Comparison of ENCODE assay signal across 9 mouse cellular contexts in the genomic region with DNA sequence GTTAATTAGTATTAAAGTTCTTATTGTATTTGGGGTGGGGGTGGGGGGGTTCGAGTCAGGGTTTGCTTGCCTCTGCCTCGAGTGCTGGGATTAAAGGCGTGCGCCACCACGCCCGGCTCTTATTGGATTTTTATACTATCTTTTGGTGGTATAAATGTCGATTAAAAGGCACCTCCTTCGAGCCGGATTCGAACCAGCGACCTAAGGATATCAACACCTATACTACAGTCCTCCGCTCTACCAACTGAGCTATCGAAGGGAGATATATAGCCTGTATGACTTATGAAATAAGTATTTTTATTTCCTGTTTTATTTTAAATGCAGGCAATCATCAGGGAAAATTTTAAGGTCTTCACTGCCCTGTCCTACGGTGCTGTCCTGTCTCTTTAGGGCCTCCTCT. TPM values are rescaled to one million over a fixed set of nuclear protein-coding genes. Genes with fewer than 3 reads are reported as not detected.
A peak's percentile ranks its signal among the peaks of the same experiment; 100 is the strongest.
DNase-seq lines count a peak whose midpoint lies in the region; ATAC-seq lines count a peak whose summit lies in the region.
"Had no signal": no experiment of that assay in that cellular context is flagged by ENCODE, and none has a peak within 500 bp of the region (broad histone marks: within the 10 kb centered on the region; RNA-seq: fewer than 3 reads in every experiment).

No protein-coding gene starts in this region.

- H3K4me1 ChIP-seq in embryonic facial prominence, embryonic 10.5 days: peaks cover 18% of the 10 kb centered on the region
- H3K4me1 ChIP-seq in neural tube, embryonic 11.5 days (ENCODE audit: control insufficient read depth, insufficient read depth, low read length): peaks cover 6% of the 10 kb centered on the region; the same call in 1 of the 2 replicates

- no peak overlapping the region for H3K9ac ChIP-seq in neural tube, embryonic 11.5 days (ENCODE audit: low read length)

- intact Hi-C loops in heart, postnatal 14 days (cut with DNase I): no loop called here

- H3K4me3 ChIP-seq in embryonic facial prominence, embryonic 10.5 days: peak overlapping the region; percentile 95; the same call in 1 of the 2 replicates
- no peak overlapping the region for H3K4me3 ChIP-seq in neural tube, embryonic 11.5 days (ENCODE audit: low read depth, low read length)

- no peak overlapping the region for H3K4me2 ChIP-seq in neural tube, embryonic 11.5 days (ENCODE audit: low read depth)

- peak; percentile 29 to 35 for DNase-seq in cerebellum, postnatal 36 days
- DNase-seq in cerebellum, adult 8-10 months: no peak
- DNase-seq in right cerebral cortex, adult 2 months (ENCODE audit: low spot score in 2 of 2): peak; percentile 69 to 72
- no peak for DNase-seq in right cerebral cortex, adult 18-20 months
- peak; percentile 62 for DNase-seq in embryonic facial prominence, embryonic 10.5 days (ENCODE audit: low spot score)
- peak; percentile 55 for DNase-seq in neural tube, embryonic 11.5 days (ENCODE audit: low spot score)
- no peak for DNase-seq in gastrocnemius, adult 18-20 months (ENCODE audit: low spot score)
- DNase-seq in heart, postnatal 14 days: no peak
- DNase-seq: lung, adult 18-20 months had no signal

- no peak overlapping the region for H3K27ac ChIP-seq in embryonic facial prominence, embryonic 10.5 days (replicated peaks)
- no peak overlapping the region for H3K27ac ChIP-seq in neural tube, embryonic 11.5 days (ENCODE audit: low read depth, low read length)

- ATAC-seq in neural tube, embryonic 11.5 days (ENCODE audit: insufficient read depth, low FRiP score, low TSS enrichment): no peak

- H3K9me3 ChIP-seq in embryonic facial prominence, embryonic 10.5 days: no peaks in the 10 kb centered on the region
- H3K9me3 ChIP-seq in neural tube, embryonic 11.5 days (ENCODE audit: control insufficient read depth, low read length): no peaks in the 10 kb centered on the region

- 8% methylated on average over 14 of the region's 14 CpGs for WGBS in embryonic facial prominence, embryonic 10.5 days
- WGBS in neural tube, embryonic 11.5 days: 12% methylated on average over 14 of the region's 14 CpGs

- no peaks in the 10 kb centered on the region for H3K27me3 ChIP-seq in embryonic facial prominence, embryonic 10.5 days (replicated peaks; ENCODE audit: low read depth, poor library complexity, severe bottlenecking)
- H3K27me3 ChIP-seq in neural tube, embryonic 11.5 days (ENCODE audit: control insufficient read depth, insufficient read depth, low read length): no peaks in the 10 kb centered on the region

- H3K36me3 ChIP-seq in embryonic facial prominence, embryonic 10.5 days (replicated peaks): peaks cover 7% of the 10 kb centered on the region
- no peaks in the 10 kb centered on the region for H3K36me3 ChIP-seq in neural tube, embryonic 11.5 days (ENCODE audit: control insufficient read depth, insufficient read depth, low read length)

RNA-seq across cellular contexts. Expression of a gene that starts 3.3 kb away (rescaled TPM):
- polyA plus RNA-seq in embryonic facial prominence, embryonic 10.5 days (2016; fragmentation: Nextera tagmentation; extraction: Ambion mirVana): 15.0 and 15.6 TPM in 2 replicates
- polyA plus RNA-seq in neural tube, embryonic 11.5 days (2014; fragmentation: Nextera tagmentation; extraction: Ambion mirVana): 13.3 and 13.7 TPM in 2 replicates
- total RNA-seq in gastrocnemius, adult 18-20 months (2021): 1 to 10 TPM; 3.8 to 4.2 TPM
- 1 to 10 TPM; 4.5 to 5.0 TPM for total RNA-seq in heart, postnatal 14 days (2021)

RNA-seq across cellular contexts. Expression of a gene that starts 38.8 kb away (rescaled TPM):
- polyA plus RNA-seq in embryonic facial prominence, embryonic 10.5 days (2016; fragmentation: Nextera tagmentation; extraction: Ambion mirVana): 0.12 and 0.16 TPM in 2 replicates
- polyA plus RNA-seq in neural tube, embryonic 11.5 days (2014; fragmentation: Nextera tagmentation; extraction: Ambion mirVana): 0.16 TPM in 1 of 2 replicates, not detected in the other
- total RNA-seq in gastrocnemius, adult 18-20 months (2021): not detected
- total RNA-seq in heart, postnatal 14 days (2021): not detected

RNA-seq across cellular contexts. Expression of a gene that starts 57.9 kb away (rescaled TPM):
- 59.9 and 60.6 TPM in 2 replicates for polyA plus RNA-seq in embryonic facial prominence, embryonic 10.5 days (2016; fragmentation: Nextera tagmentation; extraction: Ambion mirVana)
- 62.0 and 62.7 TPM in 2 replicates for polyA plus RNA-seq in neural tube, embryonic 11.5 days (2014; fragmentation: Nextera tagmentation; extraction: Ambion mirVana)
- 10 to 100 TPM in 1 of 2 experiments, 1 to 10 TPM in 1; 9.9 to 11.7 TPM for total RNA-seq in gastrocnemius, adult 18-20 months (2021)
- 10 to 100 TPM; 18.8 to 21.7 TPM for total RNA-seq in heart, postnatal 14 days (2021)

Comparison
In these comparisons a context has a peak if more than half of its experiments do, and no peak if none do; other contexts are left out.
1. DNase-seq: peak in cerebellum, postnatal 36 days (2 of 2), right cerebral cortex, adult 2 months (2 of 2), embryonic facial prominence, embryonic 10.5 days (single experiment) and neural tube, embryonic 11.5 days (single experiment); none in cerebellum, adult 8-10 months (single experiment), right cerebral cortex, adult 18-20 months (single experiment), gastrocnemius, adult 18-20 months (single experiment) and heart, postnatal 14 days (0 of 2).